Mouse (Mus musculus) hindbrain, embryonic 16.5 days (tissue): ENCODE data around the gene Rxra. TPM values are rescaled to one million over a fixed set of nuclear protein-coding genes. Genes with fewer than 3 reads are reported as not detected.

ENCODE experiments used
- ATAC-seq: fragments of 200-750 bp; cut with Nextera tagmentation; 2 replicates; pipeline ENCODE4 v1.8.0; 2017; ENCODE audit warnings: moderate TSS enrichment, moderate library complexity
- H3K27ac ChIP-seq: fragments of 300-500 bp; sonication (generic); 2 replicates; pipeline ENCODE4 v1.5.1; 2014; ENCODE audit warnings: low read depth, mild to moderate bottlenecking, control low read depth, low read length, moderate library complexity
- H3K27me3 ChIP-seq: fragments of 300-500 bp; sonication (generic); replicated peaks from 2 replicates; pipeline ENCODE4 v1.6.1; 2014; ENCODE audit warnings: low read length; ENCODE audit not compliant: control insufficient read depth, insufficient read depth
- H3K36me3 ChIP-seq: fragments of 300-500 bp; sonication (generic); 2 replicates; pipeline ENCODE4 v1.6.1; 2014; ENCODE audit warnings: mild to moderate bottlenecking, low read length, moderate library complexity, mixed read lengths; ENCODE audit not compliant: control insufficient read depth, insufficient read depth
- H3K4me1 ChIP-seq: fragments of 300-500 bp; sonication (generic); 2 replicates; pipeline ENCODE4 v1.6.1; 2014; ENCODE audit warnings: low read depth, low read length; ENCODE audit not compliant: control insufficient read depth, insufficient read depth
- H3K4me2 ChIP-seq: fragments of 300-500 bp; sonication (generic); 2 replicates; pipeline ENCODE4 v1.6.1; 2014; ENCODE audit warnings: mild to moderate bottlenecking, low read length, control low read depth, moderate library complexity
- H3K4me3 ChIP-seq: fragments of 300-500 bp; sonication (generic); 2 replicates; pipeline ENCODE4 v1.5.1; 2014; ENCODE audit warnings: mild to moderate bottlenecking, low read length, control low read depth, moderate library complexity
- H3K9ac ChIP-seq: fragments of 300-500 bp; sonication (generic); 2 replicates; pipeline ENCODE4 v1.6.1; 2014; ENCODE audit warnings: low read depth, mild to moderate bottlenecking, control low read depth, low read length, moderate library complexity
- H3K9me3 ChIP-seq: fragments of 300-500 bp; sonication (generic); 2 replicates; pipeline ENCODE4 v1.6.1; 2014; ENCODE audit warnings: mild to moderate bottlenecking, low read length, moderate library complexity; ENCODE audit not compliant: control insufficient read depth
- WGBS: fragments of 180-500 bp; shearing (Covaris S2); extraction: QIAGEN DNeasy Blood & Tissue Kit; methylation state at CpG from one replicate; pipeline ENCODE4 v1.1.7; 2014; 5-methylcytosine and 5-hydroxymethylcytosine counted together
- polyA plus RNA-seq: library from polyadenylated mRNA; unstranded; fragments of >200 nt; fragmentation: Nextera tagmentation; extraction: Ambion mirVana; gene quantifications from 2 replicates; pipeline ENCODE4 v1.2.1, GENCODE M21; 2015

Rxra gene
- polyA plus RNA-seq, 1 experiment from 2014 or later = 3.4 TPM

GRCm38 (mm10) chr2:27687041-27687440 lies 10.8 kb downstream of the Rxra start:
- Histone ChIP-seq H3K4me1 (peaks cover 28% of the 10 kb centered on the region), H3K27me3 (no peaks in the 10 kb centered on the region), H3K4me3 (no peak overlapping the region), H3K9me3 (no peaks in the 10 kb centered on the region), H3K4me2 (no peak overlapping the region), H3K27ac (no peak overlapping the region), H3K36me3 (no peaks in the 10 kb centered on the region), H3K9ac (no peak overlapping the region)
- 72% methylated on average over 1 of the region's 1 CpGs for WGBS
- ATAC-seq = no peak

DNA sequence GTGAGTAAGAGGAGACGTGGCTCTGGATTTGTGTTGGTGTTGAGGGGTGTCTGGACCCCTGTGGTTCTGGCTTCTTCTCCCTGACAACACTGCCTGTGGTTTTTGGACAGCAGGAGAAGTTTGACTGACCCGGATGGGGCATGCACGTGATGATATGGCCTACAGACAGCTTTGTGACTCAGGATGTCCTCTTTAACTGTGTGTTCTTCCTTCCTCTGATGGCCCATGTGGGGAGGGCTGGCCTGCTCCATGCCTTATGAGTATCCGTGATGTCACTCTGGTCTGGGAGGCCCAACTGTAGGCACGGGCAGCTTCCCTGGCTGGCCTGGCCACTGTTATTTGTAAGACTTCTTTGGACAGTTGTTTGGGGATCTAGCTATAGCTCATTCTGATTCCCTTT lies 11.7 kb downstream of the Rxra start:
- H3K27me3 ChIP-seq = no peaks in the 10 kb centered on the region
- no peak overlapping the region for H3K4me2 ChIP-seq
- no peak overlapping the region for H3K9ac ChIP-seq
- no peaks in the 10 kb centered on the region for H3K9me3 ChIP-seq
- WGBS = 89% methylated on average over 5 of the region's 5 CpGs
- H3K4me3 ChIP-seq = no peak overlapping the region
- ATAC-seq = no peak
- no peaks in the 10 kb centered on the region for H3K36me3 ChIP-seq
- H3K27ac ChIP-seq = no peak overlapping the region
- H3K4me1 ChIP-seq = peaks cover 18% of the 10 kb centered on the region

DNA sequence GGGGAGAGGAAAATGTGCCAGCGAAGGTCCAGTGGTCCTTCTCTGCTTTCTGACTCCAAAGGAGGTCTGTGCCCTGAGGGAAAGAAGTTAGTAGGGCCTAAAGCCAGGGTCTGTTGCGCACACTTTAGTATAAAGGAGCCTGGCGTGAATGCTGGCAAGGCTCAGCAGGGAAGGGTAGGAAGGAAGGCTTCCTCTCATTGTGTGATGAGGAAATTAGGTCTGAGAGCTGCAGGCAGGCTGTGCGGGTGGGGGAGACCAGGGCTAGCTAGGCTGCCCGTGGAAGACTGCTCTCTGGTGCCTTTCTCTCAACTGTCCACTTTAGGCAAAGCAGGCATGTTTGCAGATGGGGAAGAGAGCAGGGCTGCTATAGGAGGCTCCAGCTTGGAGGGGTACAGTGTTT lies 14.5 kb downstream of the Rxra start:
- no peak overlapping the region; the same call in 1 of the 2 replicates for H3K27ac ChIP-seq
- no peaks in the 10 kb centered on the region for H3K9me3 ChIP-seq
- ATAC-seq = no peak
- H3K4me1 ChIP-seq = peaks cover 5% of the 10 kb centered on the region
- H3K4me2 ChIP-seq = no peak overlapping the region
- WGBS = 22% methylated on average over 5 of the region's 5 CpGs
- 0 out of 2 replicates have a peak overlapping the region, but pooled peaks have one; percentile 26 for H3K9ac ChIP-seq
- H3K36me3 ChIP-seq = no peaks in the 10 kb centered on the region
- no peak overlapping the region for H3K4me3 ChIP-seq
- H3K27me3 ChIP-seq = no peaks in the 10 kb centered on the region

- 0 out of 2 replicates have a peak overlapping the region, but pooled peaks have one; percentile 26 for H3K9ac ChIP-seq
- ATAC-seq = no peak
- no peaks in the 10 kb centered on the region for H3K9me3 ChIP-seq
- WGBS = 78% methylated on average over 14 of the region's 14 CpGs
- no peaks in the 10 kb centered on the region for H3K27me3 ChIP-seq
- H3K4me3 ChIP-seq = no peak overlapping the region
- H3K27ac ChIP-seq = no peak overlapping the region
- H3K4me2 ChIP-seq = no peak overlapping the region
- peaks cover 5% of the 10 kb centered on the region for H3K4me1 ChIP-seq
- no peaks in the 10 kb centered on the region for H3K36me3 ChIP-seq
Observed at GRCm38 (mm10) chr2:27691139-27691720, 15.0 kb downstream of the Rxra start.

DNA sequence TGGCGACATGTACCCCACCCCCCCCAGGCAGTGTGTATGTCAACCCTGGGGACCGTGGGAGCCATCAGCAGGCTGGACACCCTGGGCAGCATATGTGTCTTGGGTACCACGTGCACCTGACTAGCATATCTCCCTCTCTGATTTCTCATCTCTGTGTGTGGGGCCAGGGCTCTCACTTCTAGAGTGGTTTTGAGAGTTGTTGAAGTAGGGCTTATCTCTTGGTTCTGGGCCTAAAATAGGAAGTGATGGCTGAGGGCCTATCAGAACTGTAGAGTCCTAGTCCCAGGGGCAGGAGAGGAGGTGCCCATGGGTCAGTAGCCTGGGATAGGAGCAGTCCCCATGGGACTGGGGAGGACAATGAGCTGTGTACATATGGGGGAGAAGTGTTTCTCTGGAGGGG lies 16.4 kb downstream of the Rxra start:
- WGBS = 87% methylated on average over 3 of the region's 3 CpGs
- Histone ChIP-seq H3K9me3 (no peaks in the 10 kb centered on the region), H3K4me2 (no peak overlapping the region), H3K27me3 (no peaks in the 10 kb centered on the region), H3K36me3 (no peaks in the 10 kb centered on the region), H3K9ac (no peak overlapping the region), H3K27ac (no peak overlapping the region), H3K4me1 (peaks cover 5% of the 10 kb centered on the region), H3K4me3 (no peak overlapping the region)
- no peak for ATAC-seq

DNA sequence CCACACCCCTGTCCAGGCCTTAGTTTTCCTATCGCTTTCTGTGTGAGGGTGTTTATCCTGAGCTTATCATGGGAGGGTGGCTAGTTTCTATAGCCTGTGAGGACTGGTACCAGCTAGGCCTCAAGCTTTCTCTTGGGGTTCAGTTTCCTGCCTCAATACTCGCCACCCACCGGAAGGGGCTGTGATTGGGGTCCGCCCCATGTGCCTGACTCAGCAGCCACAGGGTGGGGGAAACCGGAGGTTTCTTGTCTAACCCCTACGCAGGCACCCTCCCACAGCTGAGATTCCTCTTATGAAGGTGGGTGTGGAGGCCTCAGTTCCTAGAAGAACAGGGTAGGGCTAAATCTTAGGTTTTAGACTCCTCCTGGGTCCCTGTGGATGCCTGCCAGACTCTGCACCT lies 17.4 kb downstream of the Rxra start:
- Histone ChIP-seq H3K4me3 (no peak overlapping the region), H3K9me3 (no peaks in the 10 kb centered on the region), H3K36me3 (no peaks in the 10 kb centered on the region), H3K9ac (no peak overlapping the region), H3K4me2 (no peak overlapping the region), H3K27ac (no peak overlapping the region), H3K27me3 (no peaks in the 10 kb centered on the region), H3K4me1 (peaks cover 9% of the 10 kb centered on the region)
- WGBS = 90% methylated on average over 6 of the region's 6 CpGs
- no peak for ATAC-seq

- Histone ChIP-seq H3K4me1 (peaks cover 31% of the 10 kb centered on the region), H3K27me3 (no peaks in the 10 kb centered on the region), H3K4me2 (peak overlapping the region; percentile 13; the same call in 1 of the 2 replicates), H3K9me3 (no peaks in the 10 kb centered on the region), H3K27ac (peak overlapping the region; percentile 68), H3K9ac (peak overlapping the region; percentile 45), H3K36me3 (no peaks in the 10 kb centered on the region), H3K4me3 (no peak overlapping the region)
- 13% methylated on average over 7 of the region's 7 CpGs for WGBS
- peak; percentile 91 for ATAC-seq
Observed at GRCm38 (mm10) chr2:27699574-27699973, 23.3 kb downstream of the Rxra start.

GRCm38 (mm10) chr2:27702283-27702682 lies 26.0 kb downstream of the Rxra start:
- H3K36me3 ChIP-seq = no peaks in the 10 kb centered on the region
- H3K9me3 ChIP-seq = no peaks in the 10 kb centered on the region
- no peak for ATAC-seq
- peaks cover 31% of the 10 kb centered on the region for H3K4me1 ChIP-seq
- H3K27ac ChIP-seq = no peak overlapping the region
- no peak overlapping the region; the same call in 1 of the 2 replicates for H3K9ac ChIP-seq
- no peak overlapping the region for H3K4me3 ChIP-seq
- H3K4me2 ChIP-seq = no peak overlapping the region
- H3K27me3 ChIP-seq = no peaks in the 10 kb centered on the region
- WGBS = 71% methylated on average over 3 of the region's 3 CpGs

- WGBS = 86% methylated on average over 10 of the region's 10 CpGs
- H3K9me3 ChIP-seq = no peaks in the 10 kb centered on the region
- no peak overlapping the region for H3K27ac ChIP-seq
- no peaks in the 10 kb centered on the region for H3K27me3 ChIP-seq
- ATAC-seq = no peak
- H3K9ac ChIP-seq = no peak overlapping the region
- H3K4me3 ChIP-seq = no peak overlapping the region
- peaks cover 31% of the 10 kb centered on the region for H3K4me1 ChIP-seq
- H3K36me3 ChIP-seq = no peaks in the 10 kb centered on the region
- no peak overlapping the region for H3K4me2 ChIP-seq
Observed at GRCm38 (mm10) chr2:27702904-27703666, 26.8 kb downstream of the Rxra start.
